Mouse (Mus musculus): ENCODE measurements around the gene Ppp1r14a. TPM values are rescaled to one million over a fixed set of nuclear protein-coding genes. Genes with fewer than 3 reads are reported as not detected.

The Ppp1r14a gene
- polyA plus RNA-seq, 1 experiment from 2014 or later = 37.0 TPM

DNA sequence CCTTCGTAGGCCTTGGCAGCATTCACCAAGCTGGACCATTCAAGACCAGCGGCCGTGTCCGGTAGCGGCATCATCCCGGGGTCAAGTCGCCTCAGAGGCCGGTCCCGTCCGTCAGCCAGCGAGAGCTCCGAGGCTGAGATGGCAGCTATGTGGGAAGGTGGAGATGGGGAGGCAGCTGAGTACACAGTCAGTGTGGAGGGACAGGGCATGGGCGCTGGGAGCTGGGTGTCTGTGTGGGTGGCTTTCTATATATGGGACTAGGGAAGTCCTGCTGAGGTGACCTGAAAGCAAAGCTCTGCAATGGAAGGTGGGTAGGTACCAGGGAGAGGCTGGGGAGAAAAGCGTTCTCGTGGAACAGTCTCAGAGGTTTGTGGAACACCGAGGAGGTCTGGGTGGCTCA lies 39.9 kb downstream of the Ppp1r14a start:
- peaks cover 82% of the 10 kb centered on the region for H3K36me3 ChIP-seq (ENCODE audit: control insufficient read depth, insufficient read depth)
- TF ChIP-seq CTCF (IDR thresholded peaks at IDR 0.05; ENCODE audit: low read depth) = no peak
- WGBS = 91% methylated on average over 16 of the region's 16 CpGs
- H3K27me3 ChIP-seq (replicated peaks; ENCODE audit: control insufficient read depth, insufficient read depth, low read length) = no peaks in the 10 kb centered on the region
- H3K27ac ChIP-seq (ENCODE audit: low read depth, low read length) = no peak overlapping the region
- H3K9me3 ChIP-seq (ENCODE audit: control insufficient read depth) = no peaks in the 10 kb centered on the region
- H3K4me1 ChIP-seq (replicated peaks; ENCODE audit: control insufficient read depth, insufficient read depth, low read length) = no peaks in the 10 kb centered on the region
- no peak overlapping the region for H3K4me2 ChIP-seq (replicated peaks; ENCODE audit: low read depth)
- no peak for ATAC-seq
- no peak overlapping the region for H3K9ac ChIP-seq (ENCODE audit: low read depth, low read length)
- H3K4me3 ChIP-seq (ENCODE audit: low read depth, low read length) = no peak overlapping the region

DNA sequence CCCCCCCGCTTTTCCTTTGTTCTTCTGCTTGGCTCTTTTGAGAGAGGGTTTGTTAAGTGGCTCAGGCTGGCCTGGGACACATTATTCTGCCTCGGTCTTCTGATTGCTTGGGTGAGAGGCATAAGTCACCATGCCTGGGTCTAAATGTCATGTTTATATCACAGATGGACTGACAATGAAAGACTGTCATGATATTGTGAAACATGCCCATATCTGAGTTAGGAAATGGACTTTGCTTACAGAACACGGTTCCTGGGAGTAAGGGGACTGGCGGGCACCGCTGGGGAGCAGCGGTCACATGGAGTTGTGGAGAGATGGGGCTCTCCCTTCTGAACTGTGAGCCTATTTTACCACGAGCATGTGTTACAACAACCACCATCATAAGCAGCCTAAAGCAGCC lies 45.0 kb downstream of the Ppp1r14a start:
- H3K9ac ChIP-seq (ENCODE audit: low read depth, low read length) = no peak overlapping the region
- ATAC-seq = peak; percentile 64
- no peak overlapping the region for H3K4me2 ChIP-seq (replicated peaks; ENCODE audit: low read depth)
- no peaks in the 10 kb centered on the region for H3K27me3 ChIP-seq (replicated peaks; ENCODE audit: control insufficient read depth, insufficient read depth, low read length)
- WGBS = 43% methylated on average over 6 of the region's 7 CpGs
- peaks cover 72% of the 10 kb centered on the region for H3K36me3 ChIP-seq (ENCODE audit: control insufficient read depth, insufficient read depth)
- H3K9me3 ChIP-seq (ENCODE audit: control insufficient read depth) = no peaks in the 10 kb centered on the region
- no peaks in the 10 kb centered on the region for H3K4me1 ChIP-seq (replicated peaks; ENCODE audit: control insufficient read depth, insufficient read depth, low read length)
- no peak overlapping the region for H3K4me3 ChIP-seq (ENCODE audit: low read depth, low read length)
- TF ChIP-seq CTCF (IDR thresholded peaks at IDR 0.05; ENCODE audit: low read depth) = no peak
- 0 out of 2 replicates have a peak overlapping the region, but pooled peaks have one; percentile 35 for H3K27ac ChIP-seq (ENCODE audit: low read depth, low read length)

DNA sequence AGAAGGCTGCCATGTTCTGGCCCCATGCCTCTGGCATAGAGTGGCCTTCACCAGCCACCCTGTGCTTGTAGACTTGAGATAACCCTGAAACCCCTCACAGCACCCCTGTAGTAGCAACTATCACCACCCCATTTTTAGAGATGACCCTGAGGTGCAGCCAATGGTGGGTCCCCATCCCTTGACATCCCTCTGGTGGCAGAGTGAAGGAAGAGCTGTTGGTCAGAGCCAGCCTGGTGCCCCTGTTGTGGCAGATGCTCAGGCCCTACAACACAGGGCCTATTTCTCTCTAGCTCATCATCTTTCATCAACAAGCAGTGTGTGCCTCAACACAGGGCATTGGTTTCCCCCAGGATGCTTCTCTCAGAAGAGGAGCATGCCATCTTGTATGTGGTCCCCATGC lies 46.2 kb downstream of the Ppp1r14a start:
- no peaks in the 10 kb centered on the region for H3K27me3 ChIP-seq (replicated peaks; ENCODE audit: control insufficient read depth, insufficient read depth, low read length)
- ATAC-seq = no peak
- no peak overlapping the region for H3K27ac ChIP-seq (ENCODE audit: low read depth, low read length)
- no peak overlapping the region for H3K4me3 ChIP-seq (ENCODE audit: low read depth, low read length)
- H3K4me1 ChIP-seq (replicated peaks; ENCODE audit: control insufficient read depth, insufficient read depth, low read length) = 0 out of 2 replicates have a peak, but pooled peaks cover 3% of the 10 kb centered on the region
- no peaks in the 10 kb centered on the region for H3K9me3 ChIP-seq (ENCODE audit: control insufficient read depth)
- TF ChIP-seq CTCF (IDR thresholded peaks at IDR 0.05; ENCODE audit: low read depth) = peak; percentile 54
- H3K9ac ChIP-seq (ENCODE audit: low read depth, low read length) = no peak overlapping the region
- peaks cover 61% of the 10 kb centered on the region for H3K36me3 ChIP-seq (ENCODE audit: control insufficient read depth, insufficient read depth)
- H3K4me2 ChIP-seq (replicated peaks; ENCODE audit: low read depth) = no peak overlapping the region

DNA sequence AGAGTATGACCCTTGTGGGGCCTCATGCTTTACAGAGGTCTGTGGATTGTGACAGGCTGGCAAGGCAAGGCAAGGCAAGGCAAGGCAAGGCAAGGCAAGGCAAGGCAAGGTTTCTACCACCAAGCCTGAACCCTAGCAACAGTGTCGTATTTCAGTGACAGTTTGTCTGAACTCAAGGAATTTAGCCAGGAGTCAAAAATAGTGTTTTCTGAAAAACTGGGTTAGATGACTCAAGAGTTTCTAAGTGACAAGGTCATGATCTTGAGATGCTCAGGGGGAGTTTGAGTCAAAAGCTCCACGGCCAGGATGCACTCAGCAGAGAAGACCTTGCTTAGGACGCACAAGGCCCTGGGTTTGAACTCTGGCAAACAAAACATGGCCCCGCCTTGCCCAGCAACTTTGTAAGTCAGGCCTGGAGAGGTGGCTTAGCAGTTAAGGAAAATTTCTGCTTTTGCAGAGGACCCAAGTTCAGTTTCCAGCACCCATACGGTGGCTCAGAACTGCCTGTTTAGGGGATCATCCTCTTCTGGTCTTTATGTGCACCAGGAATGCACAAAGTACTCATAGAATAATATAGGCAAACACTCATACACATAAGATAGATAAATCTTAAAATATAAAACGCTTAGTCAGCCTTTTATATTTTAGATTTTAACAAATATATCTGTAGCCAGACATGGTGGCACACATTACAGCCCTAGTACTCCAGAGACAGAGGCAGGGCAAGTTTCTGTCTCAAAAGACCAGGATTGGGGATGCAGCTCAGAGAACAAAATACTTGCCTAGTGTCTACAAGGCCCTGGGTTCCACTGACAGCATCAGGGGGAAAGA lies 46.9 kb downstream of the Ppp1r14a start:
- no peak for ATAC-seq
- Histone ChIP-seq H3K4me3 (ENCODE audit: low read depth, low read length) (no peak overlapping the region), H3K27ac (ENCODE audit: low read depth, low read length) (no peak overlapping the region), H3K36me3 (ENCODE audit: control insufficient read depth, insufficient read depth) (peaks cover 61% of the 10 kb centered on the region), H3K4me2 (replicated peaks; ENCODE audit: low read depth) (no peak overlapping the region), H3K9me3 (ENCODE audit: control insufficient read depth) (no peaks in the 10 kb centered on the region), H3K4me1 (replicated peaks; ENCODE audit: control insufficient read depth, insufficient read depth, low read length) (0 out of 2 replicates have a peak, but pooled peaks cover 3% of the 10 kb centered on the region), H3K9ac (ENCODE audit: low read depth, low read length) (no peak overlapping the region), H3K27me3 (replicated peaks; ENCODE audit: control insufficient read depth, insufficient read depth, low read length) (no peaks in the 10 kb centered on the region)
- WGBS = 81% methylated on average over 6 of the region's 6 CpGs
- no peak for TF ChIP-seq CTCF (IDR thresholded peaks at IDR 0.05; ENCODE audit: low read depth)

DNA sequence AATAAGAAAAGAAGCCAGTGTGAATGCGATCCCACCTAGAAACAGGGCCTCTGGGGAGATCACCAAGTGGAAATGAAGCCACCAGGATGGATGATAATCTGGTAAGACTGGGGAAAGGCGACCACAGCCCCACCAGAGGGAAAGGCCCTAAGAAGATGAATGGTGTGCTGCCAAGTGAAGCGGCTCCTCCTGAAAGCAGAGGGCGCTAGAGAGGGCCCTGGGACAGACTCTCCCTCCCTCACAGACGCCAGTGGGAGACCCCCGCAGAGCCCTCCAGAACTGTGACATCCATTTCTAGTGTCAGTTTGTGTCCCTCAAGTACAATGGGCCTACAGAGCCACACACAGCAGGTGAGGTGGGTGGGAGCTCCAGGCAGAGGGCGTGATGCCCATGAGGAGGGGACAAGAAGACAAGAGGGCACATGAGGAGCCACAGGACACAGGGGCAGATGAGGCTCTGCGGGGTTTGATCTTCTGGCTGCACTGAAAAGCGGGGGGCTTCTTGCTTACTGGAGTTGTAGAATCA lies 47.7 kb downstream of the Ppp1r14a start:
- no peak overlapping the region for H3K4me2 ChIP-seq (replicated peaks; ENCODE audit: low read depth)
- 81% methylated on average over 9 of the region's 9 CpGs for WGBS
- no peaks in the 10 kb centered on the region for H3K9me3 ChIP-seq (ENCODE audit: control insufficient read depth)
- 0 out of 2 replicates have a peak, but pooled peaks cover 3% of the 10 kb centered on the region for H3K4me1 ChIP-seq (replicated peaks; ENCODE audit: control insufficient read depth, insufficient read depth, low read length)
- no peak overlapping the region for H3K9ac ChIP-seq (ENCODE audit: low read depth, low read length)
- H3K4me3 ChIP-seq (ENCODE audit: low read depth, low read length) = no peak overlapping the region
- no peaks in the 10 kb centered on the region for H3K27me3 ChIP-seq (replicated peaks; ENCODE audit: control insufficient read depth, insufficient read depth, low read length)
- no peak for ATAC-seq
- no peak overlapping the region for H3K27ac ChIP-seq (ENCODE audit: low read depth, low read length)
- TF ChIP-seq CTCF (IDR thresholded peaks at IDR 0.05; ENCODE audit: low read depth) = peak; percentile 44
- peaks cover 60% of the 10 kb centered on the region for H3K36me3 ChIP-seq (ENCODE audit: control insufficient read depth, insufficient read depth)

DNA sequence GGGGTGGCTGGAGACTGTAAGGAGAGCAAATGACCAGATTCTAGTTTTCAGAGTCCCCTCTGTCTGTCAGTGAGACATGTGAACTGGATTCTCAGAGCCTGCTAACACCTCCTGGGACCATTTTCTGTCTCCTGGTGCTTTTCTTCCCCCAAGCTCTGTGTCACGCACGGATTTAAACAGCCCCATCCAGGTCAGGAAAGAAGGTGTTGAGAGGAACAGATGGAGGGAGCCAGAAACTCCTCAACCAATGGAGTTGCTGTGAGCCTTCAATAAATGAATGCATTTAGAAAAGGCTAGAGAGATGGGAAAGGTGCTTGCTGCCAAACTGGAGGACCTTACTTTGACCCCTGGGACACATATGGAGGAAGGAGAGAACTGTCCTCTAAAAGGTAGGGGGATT lies 48.7 kb downstream of the Ppp1r14a start:
- peaks cover 61% of the 10 kb centered on the region for H3K36me3 ChIP-seq (ENCODE audit: control insufficient read depth, insufficient read depth)
- no peak overlapping the region for H3K4me2 ChIP-seq (replicated peaks; ENCODE audit: low read depth)
- no peak overlapping the region for H3K4me3 ChIP-seq (ENCODE audit: low read depth, low read length)
- H3K27me3 ChIP-seq (replicated peaks; ENCODE audit: control insufficient read depth, insufficient read depth, low read length) = no peaks in the 10 kb centered on the region
- 0 out of 2 replicates have a peak, but pooled peaks cover 3% of the 10 kb centered on the region for H3K4me1 ChIP-seq (replicated peaks; ENCODE audit: control insufficient read depth, insufficient read depth, low read length)
- no peak overlapping the region for H3K27ac ChIP-seq (ENCODE audit: low read depth, low read length)
- H3K9ac ChIP-seq (ENCODE audit: low read depth, low read length) = no peak overlapping the region
- ATAC-seq = no peak
- TF ChIP-seq CTCF (IDR thresholded peaks at IDR 0.05; ENCODE audit: low read depth) = no peak
- no peaks in the 10 kb centered on the region for H3K9me3 ChIP-seq (ENCODE audit: control insufficient read depth)
- WGBS = 97% methylated on average over 2 of the region's 2 CpGs

Measured in intestine, postnatal 0 days (tissue).